Mouse (Mus musculus): ENCODE data around the gene Ttc41. TPM values are rescaled to one million over a fixed set of nuclear protein-coding genes. Genes with fewer than 3 reads are reported as not detected.

The Ttc41 gene
- polyA plus RNA-seq, 1 experiment = 3.5 TPM

DNA sequence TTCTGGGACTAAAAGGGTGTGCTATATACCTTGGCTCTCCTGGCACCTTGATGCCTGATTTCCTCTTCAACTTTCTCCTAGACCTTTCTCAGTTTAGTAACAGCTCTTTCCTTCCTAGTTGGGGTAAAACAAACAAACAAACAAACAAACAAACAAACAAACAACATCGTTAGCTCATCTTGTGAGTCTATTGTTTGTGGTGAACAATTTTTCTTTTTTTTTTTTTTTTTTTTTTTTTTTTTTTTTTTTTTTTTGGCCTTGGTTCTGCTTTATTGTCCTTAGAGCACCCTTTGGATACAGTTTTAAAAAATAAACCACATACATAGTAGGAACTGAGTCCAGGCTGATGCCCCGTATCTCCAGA, 25.9 kb downstream of the Ttc41 start:
- no peaks in the 10 kb centered on the region for H3K4me1 ChIP-seq (ENCODE audit: control insufficient read depth, insufficient read depth, low read length)
- H3K9me3 ChIP-seq (replicated peaks; ENCODE audit: control insufficient read depth, insufficient read depth, low read length, poor library complexity, severe bottlenecking) = no peaks in the 10 kb centered on the region
- H3K36me3 ChIP-seq (ENCODE audit: control insufficient read depth, insufficient read depth, low read length, poor library complexity, severe bottlenecking) = no peaks in the 10 kb centered on the region
- H3K9ac ChIP-seq (ENCODE audit: low read depth, poor library complexity, severe bottlenecking) = no peak overlapping the region
- no peak for TF ChIP-seq POLR2A (IDR thresholded peaks at IDR 0.05; ENCODE audit: insufficient read depth, low read length)
- TF ChIP-seq EP300 (IDR thresholded peaks at IDR 0.05; ENCODE audit: insufficient read depth, low read depth, low read length) = no peak
- TF ChIP-seq CTCF (IDR thresholded peaks at IDR 0.05; ENCODE audit: low read depth, low read length) = no peak
- no peaks in the 10 kb centered on the region for H3K27me3 ChIP-seq (ENCODE audit: control insufficient read depth, insufficient read depth, low read length, poor library complexity, severe bottlenecking)
- H3K4me3 ChIP-seq (ENCODE audit: low read depth, low read length) = no peak overlapping the region
- H3K27ac ChIP-seq (ENCODE audit: insufficient read depth, low read length) = no peak overlapping the region

DNA sequence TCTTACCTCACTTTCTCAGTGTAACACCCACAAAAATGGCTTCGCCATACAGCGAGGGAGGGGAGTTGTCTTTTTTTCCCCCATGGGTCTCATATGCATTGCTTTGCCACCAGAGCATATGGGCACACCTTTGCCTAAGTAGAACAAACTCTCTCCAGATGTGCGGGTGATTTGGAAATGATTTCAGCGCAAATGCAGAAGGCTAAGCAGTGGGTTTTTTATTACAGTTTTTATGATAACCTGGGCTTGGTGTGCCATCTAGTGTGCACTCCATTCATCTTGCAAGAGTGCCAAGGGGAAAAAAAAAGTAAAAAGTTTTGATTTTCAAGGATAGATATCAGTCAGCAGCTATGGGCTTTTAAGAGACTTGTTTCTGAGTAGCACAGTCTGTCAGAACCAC, 29.4 kb downstream of the Ttc41 start:
- no peak overlapping the region for H3K9ac ChIP-seq (ENCODE audit: low read depth, poor library complexity, severe bottlenecking)
- no peaks in the 10 kb centered on the region for H3K9me3 ChIP-seq (replicated peaks; ENCODE audit: control insufficient read depth, insufficient read depth, low read length, poor library complexity, severe bottlenecking)
- no peak overlapping the region for H3K4me3 ChIP-seq (ENCODE audit: low read depth, low read length)
- no peak overlapping the region for H3K27ac ChIP-seq (ENCODE audit: insufficient read depth, low read length)
- no peak for TF ChIP-seq POLR2A (IDR thresholded peaks at IDR 0.05; ENCODE audit: insufficient read depth, low read length)
- H3K36me3 ChIP-seq (ENCODE audit: control insufficient read depth, insufficient read depth, low read length, poor library complexity, severe bottlenecking) = no peaks in the 10 kb centered on the region
- H3K4me1 ChIP-seq (ENCODE audit: control insufficient read depth, insufficient read depth, low read length) = no peaks in the 10 kb centered on the region
- no peaks in the 10 kb centered on the region for H3K27me3 ChIP-seq (ENCODE audit: control insufficient read depth, insufficient read depth, low read length, poor library complexity, severe bottlenecking)

DNA sequence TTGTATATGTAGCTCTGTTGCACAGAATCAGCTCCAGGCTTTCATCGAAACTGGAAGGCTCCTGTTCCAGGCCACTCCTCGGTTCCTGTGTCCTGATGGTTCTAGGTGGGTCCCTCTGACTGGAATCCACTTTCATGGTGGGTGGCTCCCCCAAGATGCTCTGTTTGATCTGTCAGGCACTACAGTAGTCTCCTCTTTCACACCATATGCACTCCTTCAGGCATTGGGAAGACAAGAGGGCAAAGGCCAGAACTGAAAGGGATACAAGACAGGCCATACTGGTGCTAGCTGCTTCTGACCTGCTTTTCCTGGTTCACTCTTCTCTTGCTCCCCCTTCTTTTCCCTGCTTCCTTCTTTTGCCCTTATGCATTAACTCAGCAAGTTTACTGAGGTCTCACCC, 37.3 kb downstream of the Ttc41 start:
- Histone ChIP-seq H3K9me3 (replicated peaks; ENCODE audit: control insufficient read depth, insufficient read depth, low read length, poor library complexity, severe bottlenecking) (no peaks in the 10 kb centered on the region), H3K4me1 (ENCODE audit: control insufficient read depth, insufficient read depth, low read length) (no peaks in the 10 kb centered on the region), H3K4me3 (ENCODE audit: low read depth, low read length) (no peak overlapping the region), H3K27ac (ENCODE audit: insufficient read depth, low read length) (no peak overlapping the region), H3K9ac (ENCODE audit: low read depth, poor library complexity, severe bottlenecking) (no peak overlapping the region), H3K36me3 (ENCODE audit: control insufficient read depth, insufficient read depth, low read length, poor library complexity, severe bottlenecking) (no peaks in the 10 kb centered on the region), H3K27me3 (ENCODE audit: control insufficient read depth, insufficient read depth, low read length, poor library complexity, severe bottlenecking) (no peaks in the 10 kb centered on the region)
- TF ChIP-seq EP300 (IDR thresholded peaks at IDR 0.05; ENCODE audit: insufficient read depth, low read depth, low read length) = no peak
- no peak for TF ChIP-seq CTCF (IDR thresholded peaks at IDR 0.05; ENCODE audit: low read depth, low read length)
- TF ChIP-seq POLR2A (IDR thresholded peaks at IDR 0.05; ENCODE audit: insufficient read depth, low read length) = no peak

DNA sequence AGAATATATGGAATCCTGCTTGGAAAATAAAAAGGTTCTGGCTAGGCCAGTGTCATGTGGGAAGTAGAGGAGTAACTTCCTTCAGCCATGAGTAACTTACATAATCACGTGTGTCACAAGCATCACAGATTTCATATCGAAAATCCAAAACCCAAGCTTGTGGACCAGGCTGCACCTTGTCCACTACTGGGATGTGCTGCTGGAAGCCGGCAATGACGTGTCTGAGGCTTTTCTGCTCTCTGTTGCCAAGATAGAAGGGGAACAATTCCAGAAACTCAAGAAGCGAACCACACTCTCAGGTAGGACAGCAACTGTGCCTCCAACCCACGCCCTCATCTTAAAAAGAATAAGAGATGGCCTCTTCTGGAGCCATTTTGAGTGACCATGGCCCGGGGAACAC, 38.7 kb downstream of the Ttc41 start:
- H3K27ac ChIP-seq (ENCODE audit: insufficient read depth, low read length) = no peak overlapping the region
- no peaks in the 10 kb centered on the region for H3K36me3 ChIP-seq (ENCODE audit: control insufficient read depth, insufficient read depth, low read length, poor library complexity, severe bottlenecking)
- no peaks in the 10 kb centered on the region for H3K9me3 ChIP-seq (replicated peaks; ENCODE audit: control insufficient read depth, insufficient read depth, low read length, poor library complexity, severe bottlenecking)
- no peaks in the 10 kb centered on the region for H3K27me3 ChIP-seq (ENCODE audit: control insufficient read depth, insufficient read depth, low read length, poor library complexity, severe bottlenecking)
- TF ChIP-seq EP300 (IDR thresholded peaks at IDR 0.05; ENCODE audit: insufficient read depth, low read depth, low read length) = no peak
- TF ChIP-seq CTCF (IDR thresholded peaks at IDR 0.05; ENCODE audit: low read depth, low read length) = no peak
- no peak for TF ChIP-seq POLR2A (IDR thresholded peaks at IDR 0.05; ENCODE audit: insufficient read depth, low read length)
- H3K4me1 ChIP-seq (ENCODE audit: control insufficient read depth, insufficient read depth, low read length) = no peaks in the 10 kb centered on the region
- no peak overlapping the region for H3K4me3 ChIP-seq (ENCODE audit: low read depth, low read length)
- H3K9ac ChIP-seq (ENCODE audit: low read depth, poor library complexity, severe bottlenecking) = no peak overlapping the region

DNA sequence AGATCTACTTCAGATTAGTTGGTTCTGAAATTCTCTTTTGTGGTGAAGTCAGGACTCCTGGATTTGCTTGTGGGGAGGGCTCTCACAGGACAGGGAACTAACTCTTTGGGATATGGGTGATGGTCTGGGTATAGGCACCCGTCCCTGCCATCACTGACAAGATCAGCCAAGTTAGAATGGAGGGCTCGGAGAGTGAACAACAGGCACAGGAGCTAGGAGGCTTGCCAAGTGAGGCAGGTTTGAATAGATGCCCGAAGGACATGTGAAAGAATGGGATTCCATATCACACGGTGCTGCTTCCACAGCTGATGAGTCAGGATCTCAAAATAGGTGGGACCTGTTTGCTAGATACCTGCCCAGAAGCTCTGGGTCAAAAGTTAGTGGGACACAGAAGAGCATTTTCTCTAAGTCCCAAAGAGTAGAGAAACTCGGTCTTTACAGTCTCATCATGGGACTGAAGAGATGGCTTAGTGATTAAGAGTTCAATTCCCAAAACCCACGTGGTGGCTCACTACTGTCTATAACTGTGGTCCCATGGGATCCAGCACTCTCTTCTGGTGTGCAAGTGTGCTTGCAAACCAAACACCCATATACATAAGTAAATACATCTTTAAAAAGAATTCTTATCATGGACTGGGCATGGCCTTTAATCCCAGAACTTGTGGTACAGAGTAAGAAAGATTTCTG, 50.3 kb downstream of the Ttc41 start:
- H3K9me3 ChIP-seq (replicated peaks; ENCODE audit: control insufficient read depth, insufficient read depth, low read length, poor library complexity, severe bottlenecking) = no peaks in the 10 kb centered on the region
- TF ChIP-seq CTCF (IDR thresholded peaks at IDR 0.05; ENCODE audit: low read depth, low read length) (no peak), POLR2A (IDR thresholded peaks at IDR 0.05; ENCODE audit: insufficient read depth, low read length) (no peak), EP300 (IDR thresholded peaks at IDR 0.05; ENCODE audit: insufficient read depth, low read depth, low read length) (no peak)
- H3K36me3 ChIP-seq (ENCODE audit: control insufficient read depth, insufficient read depth, low read length, poor library complexity, severe bottlenecking) = no peaks in the 10 kb centered on the region
- no peak overlapping the region for H3K4me3 ChIP-seq (ENCODE audit: low read depth, low read length)
- H3K4me1 ChIP-seq (ENCODE audit: control insufficient read depth, insufficient read depth, low read length) = no peaks in the 10 kb centered on the region
- H3K9ac ChIP-seq (ENCODE audit: low read depth, poor library complexity, severe bottlenecking) = no peak overlapping the region
- H3K27ac ChIP-seq (ENCODE audit: insufficient read depth, low read length) = no peak overlapping the region
- H3K27me3 ChIP-seq (ENCODE audit: control insufficient read depth, insufficient read depth, low read length, poor library complexity, severe bottlenecking) = no peaks in the 10 kb centered on the region

DNA sequence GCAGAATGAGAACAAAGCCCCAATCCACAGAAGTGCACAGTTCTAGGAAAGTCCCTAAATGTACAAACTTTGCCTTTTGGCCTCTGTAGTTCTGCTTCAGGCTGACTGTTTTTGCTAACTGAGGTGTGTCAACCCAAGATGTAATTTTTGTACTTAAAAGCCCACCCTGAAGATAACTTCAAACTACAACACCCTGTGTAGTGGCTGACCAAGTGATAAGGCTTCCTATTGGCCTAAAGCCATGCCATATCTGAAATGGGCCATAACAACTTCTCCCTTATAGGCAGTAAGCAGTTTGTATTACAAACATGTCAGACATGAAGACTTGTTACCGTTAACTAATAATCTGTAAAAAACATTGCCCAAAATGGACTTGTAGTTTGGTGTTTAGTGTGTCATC, 52.1 kb downstream of the Ttc41 start:
- peaks cover 2% of the 10 kb centered on the region for H3K4me1 ChIP-seq (ENCODE audit: control insufficient read depth, insufficient read depth, low read length)
- TF ChIP-seq EP300 (IDR thresholded peaks at IDR 0.05; ENCODE audit: insufficient read depth, low read depth, low read length) (no peak), POLR2A (IDR thresholded peaks at IDR 0.05; ENCODE audit: insufficient read depth, low read length) (no peak), CTCF (IDR thresholded peaks at IDR 0.05; ENCODE audit: low read depth, low read length) (no peak)
- no peak overlapping the region for H3K9ac ChIP-seq (ENCODE audit: low read depth, poor library complexity, severe bottlenecking)
- no peak overlapping the region for H3K4me3 ChIP-seq (ENCODE audit: low read depth, low read length)
- no peaks in the 10 kb centered on the region for H3K36me3 ChIP-seq (ENCODE audit: control insufficient read depth, insufficient read depth, low read length, poor library complexity, severe bottlenecking)
- no peaks in the 10 kb centered on the region for H3K27me3 ChIP-seq (ENCODE audit: control insufficient read depth, insufficient read depth, low read length, poor library complexity, severe bottlenecking)
- no peak overlapping the region for H3K27ac ChIP-seq (ENCODE audit: insufficient read depth, low read length)
- H3K9me3 ChIP-seq (replicated peaks; ENCODE audit: control insufficient read depth, insufficient read depth, low read length, poor library complexity, severe bottlenecking) = no peaks in the 10 kb centered on the region

Measured in ES-Bruce4 (cell line).